17 mouse cellular contexts compared by ENCODE assay signal in the genomic region with DNA sequence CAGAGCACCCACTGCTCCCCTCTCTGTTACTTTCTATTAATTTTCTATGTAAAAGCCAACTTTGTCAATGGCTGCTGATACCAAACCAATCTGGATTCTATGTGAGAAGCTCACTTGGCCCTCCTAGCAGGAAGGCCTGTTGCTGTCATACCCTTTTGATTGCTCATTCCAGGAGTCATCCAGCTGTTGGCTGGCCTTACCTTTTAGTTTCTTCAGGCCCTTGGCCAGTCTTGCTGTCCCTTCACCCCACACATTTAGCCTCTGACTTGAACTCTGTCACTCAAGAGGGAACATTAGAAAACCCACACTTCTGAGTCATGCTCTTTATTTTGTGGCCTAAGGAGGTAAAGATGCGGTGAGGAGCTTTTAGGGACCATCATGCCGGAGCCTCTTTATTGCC.
"Had no signal": no experiment of that assay in that cellular context is flagged by ENCODE, and none has a peak within 500 bp of the region (broad histone marks: within the 10 kb centered on the region; RNA-seq: fewer than 3 reads in every experiment).

No protein-coding gene starts in this region.

- DNase-seq: lung, embryonic 14.5 days; lung, postnatal 10 days; lung, postnatal 4 days; midbrain, embryonic 14.5 days; retina, postnatal 1 day; right cerebral cortex, adult 18-20 months; right cerebral cortex, postnatal 25 days; right cerebral cortex, postnatal 4 days; spleen, adult 18-20 months; thymus, adult 18-20 months; thymus, postnatal 25 days; thymus, postnatal 4 days had no signal

- H3K4me3 ChIP-seq: midbrain, embryonic 10.5 days; midbrain, embryonic 12.5 days; myocyte; neural tube, embryonic 13.5 days; neural tube, embryonic 15.5 days had no signal

- H3K27ac ChIP-seq: midbrain, embryonic 10.5 days; midbrain, embryonic 12.5 days; neural tube, embryonic 15.5 days had no signal
